Mouse (Mus musculus) cerebellum, adult 9-11 months (tissue): ENCODE measurements around the gene Gm4070.
"Not testable (repeated sequence)": the region's sequence is repeated elsewhere in the genome, so short reads cannot be mapped to it uniquely, and the experiment has no call there.

Source experiments
- DNase-seq: peaks from one replicate; pipeline ENCODE4 v3.0.0; 2022

Gene Gm4070

GRCm38 (mm10) chr7:105953812-105954211 is at the start of gene Gm4070:
Gene Gm4070, minus strand, starts transcription at chr7:105953967.
- not testable (repeated sequence) for DNase-seq

GRCm38 (mm10) chr7:105954540-105954939 is 773 bp upstream of the Gm4070 start:
- DNase-seq = not testable (repeated sequence)

GRCm38 (mm10) chr7:105952408-105952807 is 1.4 kb downstream of the Gm4070 start:
- DNase-seq = not testable (repeated sequence)

- DNase-seq = not testable (repeated sequence)
These were observed 8.5 kb downstream of the Gm4070 start for GRCm38 (mm10) chr7:105945238-105945637.

- not testable (repeated sequence) for DNase-seq
These were observed 21.6 kb downstream of the Gm4070 start for GRCm38 (mm10) chr7:105932132-105932531.

GRCm38 (mm10) chr7:105883588-105884336 is 70.0 kb downstream of the Gm4070 start:
- DNase-seq = not testable (repeated sequence)

GRCm38 (mm10) chr7:105879717-105880484 is 73.9 kb downstream of the Gm4070 start:
- DNase-seq = not testable (repeated sequence)

- DNase-seq = not testable (repeated sequence)
These were observed 97.8 kb downstream of the Gm4070 start for GRCm38 (mm10) chr7:105855718-105856560.
